Mouse (Mus musculus): ENCODE data around the gene Otud3.

Gene Otud3

GRCm38 (mm10) chr4:138856491-138856890 lies 57.3 kb downstream of the Otud3 start:
- peak; percentile 60 to 84 for DNase-seq (ENCODE audit: inconsistent age in 2 of 2, low spot score in 1 of 2)

GRCm38 (mm10) chr4:138855092-138855632 lies 58.6 kb downstream of the Otud3 start:
- DNase-seq (ENCODE audit: inconsistent age in 2 of 2, low spot score in 1 of 2), result no peak

DNA sequence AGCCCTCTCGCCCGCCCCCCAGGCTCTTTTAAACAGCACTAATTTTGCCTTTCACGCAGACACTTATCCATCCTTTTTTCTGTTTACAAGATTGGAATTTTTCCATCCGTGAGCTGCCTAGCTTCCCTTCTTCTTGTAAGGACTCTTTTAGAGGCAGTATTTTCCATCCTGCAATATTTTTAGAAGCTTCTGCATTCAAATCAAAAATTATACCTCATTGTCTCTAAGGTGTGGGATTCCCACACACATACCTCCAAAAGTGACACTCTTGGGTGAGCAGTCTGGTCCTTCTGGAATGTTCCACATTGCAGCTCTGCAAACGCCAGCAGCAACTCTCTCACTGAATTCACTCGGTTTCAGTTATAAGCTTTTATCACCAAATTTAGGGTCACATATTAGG lies 60.8 kb downstream of the Otud3 start:
- DNase-seq (ENCODE audit: inconsistent age in 2 of 2, low spot score in 1 of 2), result no peak

GRCm38 (mm10) chr4:138851463-138851862 lies 62.3 kb downstream of the Otud3 start:
- peak; percentile 71 to 89 for DNase-seq (ENCODE audit: inconsistent age in 2 of 2, low spot score in 1 of 2)

Data from adrenal gland, adult (tissue).